ENCODE assay signal across 13 mouse cellular contexts in genomic region chr4:130076856-130077255, GRCm38 (mm10). TPM values are rescaled to one million over a fixed set of nuclear protein-coding genes. Genes with fewer than 3 reads are reported as not detected.
DNase-seq lines count a peak whose midpoint lies in the region.
"Had no signal": no experiment of that assay in that cellular context is flagged by ENCODE, and none has a peak within 500 bp of the region (broad histone marks: within the 10 kb centered on the region; RNA-seq: fewer than 3 reads in every experiment).

No protein-coding gene starts in this region.

- peak; percentile 50 for DNase-seq in gastrocnemius, postnatal 14 days
- DNase-seq in gastrocnemius, postnatal 25 days: no peak
- peak; percentile 81 for DNase-seq in left cerebral cortex, postnatal 4 days
- no peak for DNase-seq in left cerebral cortex, adult 9 months (ENCODE audit: low spot score in 2 of 2)
- peak; percentile 78 for DNase-seq in cerebellum, adult 9-10 months
- peak; percentile 39 for DNase-seq in gastrocnemius, postnatal 36 days
- no peak for DNase-seq in right cerebral cortex, adult 2 months (ENCODE audit: low spot score in 2 of 2)
- DNase-seq: adrenal gland, adult 2 months; embryo, embryonic 11 days; kidney, adult 8-10 months; kidney, postnatal 4 days; liver; thymus, postnatal 25 days had no signal

- intact Hi-C loops in gastrocnemius, postnatal 14 days (cut with DNase I; ENCODE audit: low total_unique reads): no loop called here
- intact Hi-C loops in left cerebral cortex, postnatal 4 days (cut with DNase I): loop anchor here (5.0 kb wide), 1 partner anchor 40 kb away; no protein-coding TSS in a partner anchor
- intact Hi-C loops in gastrocnemius, postnatal 36 days (cut with DNase I): no loop called here

RNA-seq across cellular contexts. Expression of gene Pef1, which starts 25.5 kb away (rescaled TPM):
- 10 to 100 TPM; 27.6 to 30.8 TPM for total RNA-seq in gastrocnemius, postnatal 14 days (2021)
- 10 to 100 TPM; 28.9 to 30.5 TPM for total RNA-seq in gastrocnemius, postnatal 25 days (2021)
- total RNA-seq in left cerebral cortex, postnatal 4 days (2021): 10 to 100 TPM; 33.8 to 36.1 TPM
- 10 to 100 TPM; 32.0 to 34.3 TPM for total RNA-seq in gastrocnemius, postnatal 36 days (2021)

RNA-seq across cellular contexts. Expression of gene Col16a1, which starts 29.2 kb away (rescaled TPM):
- total RNA-seq in gastrocnemius, postnatal 14 days (2021): 10 to 100 TPM; 37.9 to 46.5 TPM
- 10 to 100 TPM in 1 of 2 experiments, 1 to 10 TPM in 1; 8.6 to 15.5 TPM for total RNA-seq in gastrocnemius, postnatal 25 days (2021)
- total RNA-seq in left cerebral cortex, postnatal 4 days (2021): 10 to 100 TPM; 19.5 to 24.1 TPM
- total RNA-seq in gastrocnemius, postnatal 36 days (2021): 1 to 10 TPM; 6.9 to 7.7 TPM

Comparison
In these comparisons a context has a peak if more than half of its experiments do, and no peak if none do; other contexts are left out.
1. DNase-seq: peak in gastrocnemius, postnatal 14 days (single experiment), left cerebral cortex, postnatal 4 days (single experiment), cerebellum, adult 9-10 months (single experiment) and gastrocnemius, postnatal 36 days (2 of 2); none in gastrocnemius, postnatal 25 days (single experiment), left cerebral cortex, adult 9 months (0 of 2) and right cerebral cortex, adult 2 months (0 of 2).